Mouse (Mus musculus) left cerebral cortex, adult 8-10 months (tissue): ENCODE data around the gene Neu2. TPM values are rescaled to one million over a fixed set of nuclear protein-coding genes. Genes with fewer than 3 reads are reported as not detected.
"Not testable (repeated sequence)": the region's sequence is repeated elsewhere in the genome, so short reads cannot be mapped to it uniquely, and the experiment has no call there.

Experiments used
- DNase-seq, 2 experiments: peaks; one replicate each; pipeline ENCODE4 v3.0.0; 2022; ENCODE audit warnings: low spot score in 2 of 2
- total RNA-seq, 4 experiments: library from RNA; stranded (reverse); gene quantifications; 2 replicates each; pipeline ENCODE4 v1.2.4; 2022

Gene Neu2
- 1 to 10 TPM; 6.7 to 8.0 (median 7.6) TPM for total RNA-seq

DNA sequence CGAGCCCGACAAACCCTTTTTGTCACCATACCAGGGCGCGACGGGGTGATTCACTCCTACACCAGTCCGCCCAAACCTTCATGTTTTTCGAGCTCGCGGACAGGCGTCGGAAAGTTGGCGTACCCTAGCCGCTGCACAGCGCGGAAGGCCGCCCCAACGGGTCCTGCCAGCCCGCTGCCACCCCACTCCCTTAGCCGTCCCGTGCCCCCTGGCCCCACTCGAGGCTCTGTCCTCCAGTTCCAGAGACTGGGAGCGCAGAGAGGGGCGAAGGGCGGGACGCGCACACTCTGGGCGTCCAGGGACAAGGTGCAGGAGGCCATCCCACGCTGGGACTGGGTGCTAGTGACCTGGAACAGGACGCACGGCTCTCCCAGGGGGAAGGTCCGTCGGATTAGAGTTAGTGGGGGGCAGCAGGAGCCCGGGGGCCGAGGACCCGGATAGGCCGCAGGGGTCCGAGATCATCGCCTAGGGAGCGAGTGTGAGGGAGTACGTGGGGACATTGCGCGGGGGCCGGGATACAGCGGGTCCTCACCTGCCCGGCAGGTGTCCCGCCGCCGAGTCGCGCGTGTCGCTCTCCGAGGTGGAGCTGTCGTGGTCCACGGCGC, at the start of gene Neu2:
Gene Neu2 (plus strand): TSS at position 329 of the 605 bp plus-strand sequence.
- no peak for DNase-seq

DNA sequence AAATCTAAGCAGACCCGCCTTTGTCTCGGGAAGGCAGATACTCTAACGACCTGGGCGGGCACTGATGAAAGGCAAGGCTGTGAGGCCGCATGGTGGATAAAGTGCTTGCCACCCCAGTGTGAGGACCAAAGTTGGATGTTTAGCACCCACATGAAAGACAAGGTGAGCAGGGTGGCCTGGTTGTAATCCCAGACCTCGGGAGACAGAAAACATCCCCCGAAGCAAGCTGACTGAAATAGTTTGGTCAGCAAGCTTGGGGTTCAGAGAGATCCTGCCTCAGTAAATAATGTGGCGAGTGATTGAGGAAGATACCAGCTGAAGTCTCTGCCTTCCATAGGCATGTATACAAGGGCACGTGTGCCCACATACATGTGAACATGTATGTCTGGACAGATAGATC, 42.2 kb upstream of the Neu2 start:
- DNase-seq, result no peak

DNA sequence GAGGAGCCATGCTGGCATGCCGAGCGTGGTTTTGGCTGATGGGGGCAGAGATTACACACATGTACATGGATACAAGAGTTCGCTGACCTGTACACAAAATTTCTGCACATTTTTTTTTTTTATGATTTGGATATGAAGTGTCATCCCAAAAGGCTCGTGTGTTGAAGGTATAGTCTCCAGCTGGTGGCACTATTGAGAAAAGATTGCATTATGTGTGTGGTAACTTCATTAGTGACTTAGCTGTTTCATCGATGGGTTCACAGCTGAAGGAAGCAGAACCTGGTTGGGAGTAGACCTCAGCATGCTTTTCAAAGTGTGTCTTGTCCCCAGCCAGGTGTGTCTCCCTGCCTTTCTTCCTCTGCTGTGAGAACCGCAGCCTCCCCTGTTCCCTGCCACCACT, 41.4 kb upstream of the Neu2 start:
- DNase-seq, result no peak

DNA sequence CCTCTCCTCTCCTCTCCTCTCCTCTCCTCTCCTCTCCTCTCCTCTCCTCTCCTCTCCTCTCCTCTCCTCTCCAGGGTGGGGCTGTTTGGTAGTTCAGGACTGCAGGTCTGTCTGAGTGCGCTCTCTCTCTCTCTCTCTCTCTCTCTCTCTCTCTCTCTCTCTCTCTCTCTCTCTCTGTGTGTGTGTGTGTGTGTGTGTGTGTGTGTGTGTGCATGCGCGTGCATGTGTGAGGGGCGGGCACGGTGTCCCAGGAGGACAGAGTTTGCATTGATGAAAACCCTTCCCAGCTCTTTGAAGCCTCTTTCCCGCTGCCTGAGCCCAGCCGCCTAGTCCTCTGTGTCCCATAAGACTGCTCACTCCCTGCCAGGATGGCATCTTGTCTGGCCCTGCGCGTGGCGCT, 39.7 kb upstream of the Neu2 start, which contains the start of gene Snorc:
Gene Snorc (plus strand): TSS at position 301 of the 400 bp plus-strand sequence.
- DNase-seq, result not testable (repeated sequence)

DNA sequence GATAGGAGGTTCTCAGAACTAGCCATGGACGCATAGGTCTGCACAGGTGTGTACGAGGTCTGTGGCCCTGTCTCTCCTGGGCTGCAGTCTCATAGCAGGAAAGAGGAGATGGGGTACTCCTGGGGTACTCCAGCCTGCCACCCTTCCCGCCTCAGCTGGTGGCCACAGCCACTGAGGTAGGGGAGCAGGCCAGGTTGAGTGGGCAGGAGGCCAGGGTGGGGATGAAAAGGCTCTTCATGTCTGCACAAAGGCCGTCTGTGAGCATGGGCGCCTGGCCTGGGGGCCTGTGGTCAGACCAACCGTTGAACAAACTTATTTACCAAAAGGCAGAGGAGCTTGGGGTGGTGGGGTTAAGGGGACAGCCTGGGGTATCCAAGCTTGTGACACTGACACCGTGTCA, 37.8 kb upstream of the Neu2 start:
- peak in 1 of 2 experiments; percentile 15 for DNase-seq

DNA sequence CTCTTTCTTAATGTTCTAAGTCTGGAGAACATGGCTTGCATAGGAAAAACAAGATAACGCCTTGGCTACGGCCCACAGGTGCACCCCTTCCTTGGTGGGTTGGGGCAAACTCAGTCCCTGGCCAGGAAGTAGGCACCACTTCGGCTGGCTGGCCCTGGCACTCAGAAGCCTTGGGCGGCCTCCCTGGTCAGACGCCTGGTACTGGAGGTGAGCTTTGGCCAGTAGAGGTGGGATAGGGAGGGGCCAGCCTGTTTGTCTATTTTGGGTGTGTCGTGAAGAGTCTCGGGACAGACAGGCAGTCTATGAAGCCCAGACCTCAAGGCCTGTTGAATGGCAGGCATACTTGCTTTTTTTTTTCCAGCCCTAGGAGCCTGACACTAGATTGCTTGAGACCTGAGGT, 37.1 kb upstream of the Neu2 start:
- peak in 1 of 2 experiments; percentile 5 for DNase-seq

DNA sequence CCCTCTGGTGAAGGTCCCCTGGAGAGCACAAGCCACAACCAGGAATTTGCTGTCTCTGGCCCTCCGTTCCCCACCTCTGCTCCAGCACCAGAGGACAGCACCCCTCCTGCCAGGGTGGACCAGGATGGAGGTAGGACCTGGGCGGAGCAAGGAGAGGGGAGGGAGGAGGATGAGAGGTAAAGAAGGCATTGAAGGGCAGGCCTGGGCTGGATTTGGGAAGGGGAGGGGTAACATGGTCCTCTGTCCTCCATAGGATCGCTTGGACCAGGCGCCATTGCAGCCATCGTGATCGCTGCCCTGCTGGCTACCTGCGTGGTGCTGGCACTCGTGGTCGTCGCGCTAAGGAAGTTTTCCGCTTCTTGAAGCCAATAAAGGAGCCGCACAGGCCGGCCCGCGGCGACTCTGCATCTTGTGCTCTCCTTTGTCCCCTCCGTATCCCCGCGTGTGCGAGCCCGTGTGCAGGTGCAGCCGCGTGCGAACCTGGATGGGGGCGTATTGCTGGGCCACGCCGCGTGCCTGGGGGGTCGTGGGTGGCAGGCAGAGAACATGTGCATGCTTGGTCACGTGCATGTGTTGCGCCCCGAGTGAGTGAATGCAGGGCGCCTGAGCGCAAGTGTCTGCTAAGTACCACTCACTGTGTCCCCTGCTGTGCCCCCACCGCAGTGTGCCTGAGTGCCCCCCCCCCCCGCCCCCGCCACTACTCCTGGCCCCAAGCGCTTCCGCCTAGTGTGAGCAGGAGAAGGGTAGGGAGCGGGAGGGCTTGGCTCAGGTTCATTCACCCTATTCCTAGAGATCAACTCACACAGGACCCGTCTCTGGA, 34.4 kb upstream of the Neu2 start:
- DNase-seq, result peak; percentile 68 to 86

DNA sequence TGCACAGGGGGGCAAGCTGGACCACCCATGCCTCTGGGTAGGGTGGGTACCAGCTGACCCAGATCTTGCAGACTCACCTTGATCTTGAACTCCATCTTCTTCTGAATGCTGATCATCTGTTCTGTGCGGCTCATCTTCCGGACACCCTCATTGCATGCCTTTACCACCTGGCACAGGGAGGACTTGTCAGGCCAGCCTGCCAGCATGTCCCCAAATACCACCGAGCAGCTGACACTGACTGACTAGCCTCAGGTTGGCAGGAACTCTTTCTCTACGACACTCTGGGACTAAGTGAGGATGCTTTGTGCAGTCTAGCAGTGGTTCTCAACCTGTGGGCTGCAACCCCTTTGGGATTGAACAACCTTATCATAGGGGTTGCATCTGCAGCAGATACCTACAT, 27.1 kb upstream of the Neu2 start:
- DNase-seq, result no peak

DNA sequence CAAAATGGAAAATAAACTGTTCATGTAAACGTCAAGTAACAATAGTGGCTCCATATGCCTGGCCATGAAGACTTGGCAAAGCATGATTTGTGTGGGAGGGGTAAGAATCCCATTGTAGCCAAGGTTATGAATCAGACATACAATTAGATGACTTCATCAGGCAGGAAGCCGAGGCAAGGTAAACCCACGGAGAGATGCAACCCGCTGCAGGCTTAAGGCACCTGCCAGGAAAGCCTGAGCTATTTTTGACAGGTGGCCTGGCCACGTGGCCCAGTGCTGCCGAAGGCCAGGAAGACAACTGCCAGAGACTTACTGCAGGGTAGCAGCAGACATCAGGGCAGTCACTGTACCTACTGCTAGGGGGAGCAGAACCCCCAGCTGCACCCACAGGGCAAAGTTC, 23.3 kb upstream of the Neu2 start:
- peak in 1 of 2 experiments; percentile 92 for DNase-seq

DNA sequence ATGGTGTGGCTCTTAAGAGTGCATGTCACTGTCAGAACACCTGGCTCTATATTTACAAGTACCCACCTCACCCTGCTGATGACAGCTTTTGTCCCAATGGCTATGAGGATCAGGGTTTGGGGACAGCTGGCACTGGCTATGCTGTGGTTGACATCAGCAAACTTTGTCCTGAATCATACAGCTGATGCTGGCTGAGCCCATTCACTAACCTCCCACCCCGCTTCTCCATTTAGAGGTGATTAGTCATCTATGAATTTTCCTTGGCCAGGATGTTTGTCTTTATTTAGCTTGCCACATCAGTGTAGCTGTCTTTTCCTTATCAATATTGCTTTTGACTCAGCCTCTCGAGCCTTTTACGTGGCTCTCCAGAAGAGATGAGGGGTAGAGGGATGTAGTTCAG, 17.4 kb upstream of the Neu2 start:
- DNase-seq, result no peak

DNA sequence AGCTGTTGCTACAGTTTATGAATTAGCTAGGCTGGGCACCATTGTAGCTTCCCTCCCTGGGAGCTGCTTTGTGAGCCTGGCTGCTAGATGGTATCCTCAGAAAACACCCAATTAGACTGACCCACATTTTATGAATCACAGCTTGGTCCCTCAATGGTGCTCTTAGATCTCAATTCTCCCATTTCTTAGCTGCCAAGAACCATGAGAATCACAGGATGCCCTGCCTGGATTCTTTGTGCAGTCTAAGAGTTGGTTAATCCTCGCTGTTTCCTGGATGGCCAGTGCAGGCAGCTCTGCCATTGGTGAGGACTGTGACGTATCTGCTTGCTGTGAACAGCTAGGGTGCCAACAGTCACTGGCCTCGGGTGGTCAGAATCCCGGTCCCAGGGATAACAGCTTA, 16.1 kb upstream of the Neu2 start:
- no peak for DNase-seq

DNA sequence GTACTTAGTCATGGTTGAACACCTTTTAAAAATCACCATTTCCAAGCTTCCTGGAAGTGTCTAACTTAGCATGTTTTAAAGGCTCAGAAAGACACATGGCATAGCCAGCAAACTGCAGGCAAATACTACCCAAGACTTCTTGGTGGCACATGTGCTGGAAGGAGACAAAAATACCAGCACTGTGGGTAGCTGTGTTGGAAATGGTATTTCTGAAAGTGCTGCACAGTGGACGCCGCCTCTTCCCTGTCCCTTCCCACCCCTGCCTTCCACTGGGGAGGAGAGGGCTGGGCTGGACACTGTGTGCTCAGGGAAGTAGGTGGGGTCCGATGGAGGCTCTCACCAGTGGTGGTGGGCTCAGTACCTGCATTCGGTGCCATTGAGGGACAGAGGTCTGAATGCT, 4.2 kb upstream of the Neu2 start:
- no peak for DNase-seq

DNA sequence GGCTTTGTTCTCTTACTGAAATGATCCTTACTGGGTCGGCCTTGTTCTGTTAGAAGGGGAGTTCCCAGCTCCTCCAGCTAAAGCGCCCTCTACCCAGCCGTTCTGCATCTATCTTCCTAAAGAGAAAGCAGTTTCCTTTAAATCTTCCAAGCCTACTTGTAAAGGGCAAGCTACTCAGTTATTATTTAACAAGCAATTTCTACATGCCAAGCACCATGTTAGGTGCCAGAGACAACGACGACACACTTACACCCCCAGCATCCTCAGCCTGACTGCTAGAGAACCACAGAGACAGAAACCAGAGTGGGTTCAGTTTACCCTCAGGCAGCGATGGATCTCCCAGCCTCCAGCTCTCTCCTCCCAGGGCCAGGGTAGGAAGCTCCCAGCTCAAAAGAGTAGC, 1.8 kb upstream of the Neu2 start:
- no peak for DNase-seq

DNA sequence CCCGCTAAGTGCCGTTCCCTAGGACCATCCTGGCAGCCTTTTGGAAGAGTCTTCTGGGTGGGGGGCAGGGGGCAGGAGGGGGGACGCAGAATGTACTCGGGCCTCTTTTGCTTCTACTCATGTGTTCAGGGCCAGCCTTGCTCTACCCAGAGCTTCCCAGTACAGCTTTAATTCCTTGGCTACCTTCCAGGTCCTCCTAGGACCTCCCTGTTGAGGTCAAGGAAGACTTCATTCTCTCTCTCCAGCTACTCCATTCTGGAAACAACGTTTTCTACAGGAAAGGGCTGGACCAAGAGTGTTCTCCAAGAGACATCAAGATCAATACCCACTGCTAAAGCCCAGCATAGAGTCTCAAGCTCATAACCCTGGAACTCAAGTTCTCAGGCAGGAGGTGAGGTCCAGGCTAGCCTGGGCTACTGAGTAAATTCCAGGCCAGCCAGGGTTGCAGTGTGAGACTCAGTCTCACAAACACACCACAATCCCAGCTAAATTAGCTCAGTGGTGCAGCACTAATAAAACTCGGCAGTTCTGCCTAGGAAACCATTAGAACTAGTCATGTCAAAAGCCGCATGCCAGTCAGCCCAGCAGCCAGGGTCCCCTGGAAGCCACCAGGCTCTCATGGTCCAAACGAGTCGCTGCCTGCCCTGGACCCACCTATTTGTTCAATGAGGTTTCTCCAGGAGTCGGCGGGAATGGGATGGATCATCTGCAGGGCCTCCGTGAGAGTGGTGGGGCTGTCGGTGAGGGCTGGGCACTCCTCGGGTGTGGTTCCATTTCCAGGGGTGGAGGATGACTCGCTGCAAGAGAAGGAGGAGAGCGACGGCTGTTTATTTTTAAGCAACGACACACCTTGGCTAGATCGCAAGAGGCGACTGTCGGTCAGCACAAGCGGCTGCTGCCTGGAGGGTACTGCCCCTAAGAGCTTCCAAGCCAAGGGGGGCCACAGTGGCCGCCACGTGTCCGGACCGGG, 813 bp upstream of the Neu2 start:
- no peak for DNase-seq

DNA sequence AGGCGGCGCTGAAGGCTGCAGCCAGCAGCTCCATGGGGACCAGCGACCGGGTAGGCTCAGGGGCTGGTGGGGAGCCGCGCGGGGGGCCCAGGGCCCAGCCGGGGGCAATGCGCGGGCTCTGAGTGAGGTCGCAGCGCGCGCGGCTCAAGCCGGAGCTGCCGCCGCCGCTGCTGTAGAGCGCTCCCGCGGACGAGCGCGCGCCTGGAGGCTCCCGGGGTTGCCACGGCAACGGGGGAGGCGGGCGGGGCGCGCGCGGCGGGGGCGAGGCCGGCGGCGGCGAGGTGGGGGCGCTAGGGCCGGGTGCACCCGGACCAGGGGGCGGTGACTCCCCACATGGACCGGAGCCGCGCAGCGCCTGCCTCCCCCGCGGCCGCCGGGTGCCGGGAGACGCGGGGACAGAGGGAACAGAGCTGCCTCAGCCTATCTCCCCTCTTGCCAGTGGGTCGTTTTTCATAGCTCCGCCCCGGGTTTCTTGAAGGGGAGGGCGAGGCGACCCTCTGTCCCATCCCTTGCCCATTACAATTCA, 540 bp downstream of the Neu2 start:
- peak in 1 of 2 experiments; percentile 59 for DNase-seq

DNA sequence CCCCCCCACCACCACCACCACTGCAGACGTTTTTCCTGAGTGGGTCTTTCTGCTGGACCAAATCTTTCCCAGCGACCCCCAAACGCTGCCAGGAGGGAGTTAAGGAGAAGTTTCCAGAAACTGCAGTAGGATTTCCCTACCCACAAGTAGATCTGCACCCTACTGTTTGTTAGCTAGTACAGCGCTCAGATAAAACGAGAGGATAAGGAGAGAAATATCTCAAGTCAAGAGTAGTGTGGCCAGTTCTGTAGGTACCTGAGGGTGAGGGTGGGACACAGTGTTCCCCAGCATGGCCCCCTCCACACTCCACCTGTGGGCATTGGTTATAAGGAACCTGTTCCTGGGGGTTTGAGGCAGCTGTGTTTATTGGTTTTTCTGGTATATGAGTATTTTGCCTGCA, 1.2 kb downstream of the Neu2 start:
- DNase-seq, result no peak

DNA sequence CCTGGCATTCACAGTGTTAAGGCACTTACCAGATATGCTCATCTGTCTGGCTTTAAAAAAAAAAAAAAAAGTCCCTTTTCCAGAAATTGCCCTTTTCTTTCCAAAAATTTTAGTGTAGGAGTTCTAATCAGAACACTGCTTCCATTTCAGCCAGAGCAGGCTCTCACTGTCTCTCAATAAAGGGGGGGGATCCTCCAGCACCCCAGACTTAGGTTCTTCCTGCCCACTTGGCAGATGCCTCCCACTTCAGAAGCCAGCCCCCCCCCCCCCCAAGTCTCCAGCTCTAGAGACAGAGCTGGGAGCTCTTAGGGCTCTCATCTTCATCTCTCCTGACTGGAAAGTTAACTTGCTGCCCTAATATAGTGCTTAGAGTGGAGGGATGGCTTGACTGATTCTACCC, 10.8 kb downstream of the Neu2 start:
- no peak for DNase-seq

DNA sequence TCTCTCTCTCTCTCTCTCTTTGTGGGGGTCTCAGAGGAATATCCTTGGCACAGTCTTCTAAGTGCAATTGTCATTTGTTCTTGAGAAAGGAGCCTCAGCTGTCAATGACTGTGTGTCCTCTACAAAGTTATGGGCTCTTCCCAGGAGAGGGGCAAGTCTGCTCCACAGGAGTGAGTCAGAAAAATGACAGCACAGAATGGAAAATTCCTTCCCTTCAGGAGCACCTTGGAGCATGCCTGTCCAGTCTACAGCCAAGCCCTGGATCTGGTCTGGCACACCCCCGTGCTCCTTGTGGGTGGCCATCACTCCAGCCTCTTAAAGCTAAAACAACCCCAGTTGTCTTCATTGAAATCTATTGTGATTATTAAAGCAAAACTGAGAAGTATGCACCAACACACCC, 11.8 kb downstream of the Neu2 start:
- no peak for DNase-seq

DNA sequence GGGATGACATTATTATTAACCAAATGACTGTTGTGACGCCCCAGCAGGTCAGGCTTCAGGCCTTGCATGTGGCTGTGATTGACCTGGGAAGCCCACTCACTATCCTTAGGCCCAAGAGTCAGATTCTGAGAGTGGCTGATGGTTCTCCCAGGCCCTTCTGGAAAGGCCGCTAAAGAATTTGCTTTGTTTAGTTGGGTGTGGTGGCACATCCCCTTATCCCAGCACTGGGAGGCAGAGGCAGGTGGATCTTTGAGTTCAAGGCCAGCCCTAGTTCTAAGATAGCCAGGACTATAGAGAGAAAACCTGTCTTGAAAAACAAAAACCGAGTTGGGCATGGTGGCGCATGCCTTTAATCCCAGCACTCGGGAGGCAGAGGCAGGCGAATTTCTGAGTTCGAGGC, 15.4 kb downstream of the Neu2 start:
- DNase-seq, result no peak

DNA sequence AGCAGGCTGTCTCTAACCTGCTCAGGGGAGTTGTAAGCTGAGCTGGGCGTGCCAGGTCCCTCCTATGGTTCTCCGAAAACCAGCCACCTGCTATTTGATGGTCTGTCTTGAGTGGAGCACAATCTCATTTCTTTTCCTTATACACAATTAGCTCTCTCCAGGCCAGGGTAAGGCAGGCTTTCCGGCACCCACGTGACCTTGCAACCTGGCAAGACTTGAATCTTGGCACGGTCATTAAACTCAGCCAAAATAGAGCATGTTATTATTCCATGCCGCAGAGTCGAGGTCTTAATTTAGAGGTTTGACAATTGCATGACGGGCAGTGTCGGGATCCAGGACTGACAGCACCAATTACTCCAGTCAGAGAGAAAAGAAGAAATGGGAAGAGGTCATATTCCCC, 17.5 kb downstream of the Neu2 start:
- no peak for DNase-seq

DNA sequence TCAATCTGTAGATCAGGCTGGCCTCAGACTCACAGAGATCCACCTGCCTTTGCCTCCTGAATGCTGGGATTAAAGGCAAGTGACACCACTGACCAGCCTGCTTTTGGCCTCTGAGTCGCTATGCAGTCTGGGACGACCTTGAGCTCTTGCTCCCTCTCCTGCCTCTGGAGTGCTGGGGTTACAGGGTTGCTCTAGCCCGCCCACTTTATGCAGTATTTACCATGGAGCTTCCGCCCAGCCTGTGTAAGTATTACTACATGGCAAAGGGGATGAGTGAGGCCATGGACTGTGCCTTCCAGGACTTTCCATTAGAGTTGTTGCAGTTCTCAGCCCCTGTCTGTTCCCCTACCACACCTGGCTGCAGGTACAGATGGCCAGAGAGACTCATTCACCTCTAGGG, 22.7 kb downstream of the Neu2 start:
- DNase-seq, result no peak

DNA sequence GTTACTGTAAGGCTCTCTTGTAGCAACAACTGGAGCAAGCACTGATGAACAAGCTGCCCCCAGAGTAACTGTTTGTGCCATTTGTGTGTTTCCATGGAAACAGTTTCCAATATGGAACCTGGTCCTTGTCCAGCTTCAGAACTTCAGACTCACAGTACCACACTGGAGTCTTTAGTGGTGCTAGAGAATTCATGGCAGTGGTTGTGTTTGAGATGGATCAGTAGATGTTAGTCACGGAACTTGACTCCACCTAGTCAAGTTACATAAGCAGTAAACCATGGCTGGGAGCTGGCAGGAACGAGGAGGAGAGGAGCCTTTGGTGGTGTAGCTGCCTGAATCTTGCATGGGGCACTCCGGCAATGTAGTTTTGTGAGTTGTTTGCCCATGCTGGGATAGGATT, 24.4 kb downstream of the Neu2 start:
- no peak for DNase-seq
